Mouse (Mus musculus) cerebellum, postnatal 25 days (tissue): ENCODE results near the gene Gm32742.
A peak's percentile ranks its signal among the peaks of the same experiment; 100 is the strongest.
"Not testable (repeated sequence)": the region's sequence is repeated elsewhere in the genome, so short reads cannot be mapped to it uniquely, and the experiment has no call there.

Experiments used
- DNase-seq, 2 experiments: peaks; one replicate each; pipeline ENCODE4 v3.0.0; 2021; ENCODE audit warnings: mixed read lengths in 2 of 2

Gm32742 gene

DNA sequence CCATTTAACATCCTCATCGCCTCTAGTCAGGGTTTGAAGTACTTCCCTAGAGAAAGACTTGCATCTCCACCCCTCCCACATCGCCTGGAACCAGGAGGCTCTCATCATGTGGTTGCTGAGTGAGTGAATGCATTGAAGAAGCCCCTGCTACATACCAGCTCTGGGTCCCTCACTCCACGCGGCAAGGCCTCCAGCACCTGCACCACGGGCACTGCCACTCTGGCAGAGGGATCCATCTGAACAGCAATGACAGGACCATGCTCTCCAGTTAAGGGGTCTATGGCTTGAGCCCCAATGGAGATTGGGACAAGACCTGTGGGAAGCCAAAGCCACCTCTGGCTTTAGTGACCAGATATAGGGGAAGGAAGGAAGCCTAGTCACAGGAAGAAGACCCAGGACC is 18.0 kb downstream of the Gm32742 start:
- DNase-seq, result no peak

- DNase-seq, result peak in 1 of 2 experiments; percentile 34
Measured at GRCm38 (mm10) chr9:51146496-51146895, 18.8 kb downstream of the Gm32742 start.

- DNase-seq, result no peak
Measured at GRCm38 (mm10) chr9:51144218-51144617, 21.1 kb downstream of the Gm32742 start.

GRCm38 (mm10) chr9:51143437-51143836 is 21.9 kb downstream of the Gm32742 start:
- no peak for DNase-seq

DNA sequence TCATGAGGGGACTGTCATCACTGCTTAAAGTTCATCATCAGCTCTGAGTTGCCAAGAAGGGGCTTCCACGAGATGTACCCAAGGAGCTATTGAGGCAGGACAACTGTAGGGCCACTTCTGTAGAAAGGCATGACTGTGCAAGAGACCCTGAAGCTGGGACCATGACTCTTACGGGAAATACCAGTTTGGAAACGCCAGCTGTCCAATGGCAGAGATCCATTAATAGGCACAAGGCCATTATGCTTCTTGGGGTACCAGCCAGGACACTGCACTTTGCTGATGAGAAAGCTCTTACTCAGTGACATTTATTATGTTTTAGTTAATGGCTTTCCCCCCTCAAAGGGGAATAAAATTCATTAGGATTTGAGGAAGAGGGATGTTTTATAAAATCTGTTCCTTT is 24.6 kb downstream of the Gm32742 start:
- no peak for DNase-seq

DNA sequence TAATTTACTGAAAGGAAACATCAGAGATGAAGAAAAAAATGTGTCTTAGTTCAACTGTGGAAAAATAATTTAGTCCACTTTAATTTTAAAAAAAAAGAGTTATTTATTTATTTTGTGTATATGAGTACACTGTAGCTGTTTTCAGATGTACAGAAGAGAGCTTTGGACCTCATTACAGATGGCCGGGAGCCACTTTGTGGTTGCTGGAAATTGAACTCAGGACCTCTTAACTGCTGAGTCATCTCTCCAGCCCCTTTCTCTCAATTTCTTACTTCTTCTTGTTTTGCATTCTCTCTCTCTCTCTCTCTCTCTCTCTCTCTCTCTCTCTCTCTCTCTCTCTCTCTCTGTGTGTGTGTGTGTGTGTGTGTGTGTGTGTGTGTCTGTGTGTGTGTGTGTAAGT is 25.9 kb downstream of the Gm32742 start:
- DNase-seq, result not testable (repeated sequence)

GRCm38 (mm10) chr9:51138301-51138700 is 27.0 kb downstream of the Gm32742 start:
- no peak for DNase-seq

DNA sequence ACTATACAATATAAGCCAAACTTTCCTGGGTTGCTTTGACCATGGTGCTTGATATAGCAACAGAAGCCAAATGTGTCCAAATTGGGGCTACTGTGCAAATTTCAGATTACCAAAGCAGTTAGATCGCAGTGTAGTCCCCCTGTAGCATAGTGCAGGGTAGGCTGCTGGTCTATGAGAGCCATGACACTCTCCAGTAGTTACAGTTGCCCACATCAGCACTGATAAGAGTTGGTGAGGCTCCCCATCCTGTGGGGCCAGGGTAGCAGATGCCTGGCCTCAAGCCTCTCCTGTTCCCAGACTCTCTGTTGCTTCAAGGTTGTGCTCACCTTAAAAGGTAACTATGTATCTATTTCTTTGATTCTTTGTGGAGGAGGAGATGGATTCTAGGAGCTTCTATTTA is 27.5 kb downstream of the Gm32742 start:
- DNase-seq, result no peak

DNA sequence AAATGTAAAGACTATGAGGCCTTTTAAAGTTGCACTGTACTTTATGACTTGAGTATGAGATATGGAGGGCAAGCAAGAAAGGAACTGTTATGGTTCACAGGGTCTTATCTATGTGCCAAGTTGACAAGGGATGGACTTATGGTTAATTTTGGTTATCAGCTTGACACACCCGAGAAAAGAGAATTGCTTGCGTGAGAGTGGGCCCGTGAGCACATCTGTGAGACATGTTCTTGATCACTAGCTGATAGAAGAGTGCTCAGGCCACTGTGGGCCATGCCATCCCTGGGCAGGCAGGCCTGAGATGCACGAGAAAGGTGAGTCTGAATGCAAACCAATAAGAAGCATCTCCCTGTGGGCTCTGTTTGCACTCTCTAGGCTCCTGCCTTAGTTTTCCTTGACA is 27.9 kb downstream of the Gm32742 start:
- no peak for DNase-seq

DNA sequence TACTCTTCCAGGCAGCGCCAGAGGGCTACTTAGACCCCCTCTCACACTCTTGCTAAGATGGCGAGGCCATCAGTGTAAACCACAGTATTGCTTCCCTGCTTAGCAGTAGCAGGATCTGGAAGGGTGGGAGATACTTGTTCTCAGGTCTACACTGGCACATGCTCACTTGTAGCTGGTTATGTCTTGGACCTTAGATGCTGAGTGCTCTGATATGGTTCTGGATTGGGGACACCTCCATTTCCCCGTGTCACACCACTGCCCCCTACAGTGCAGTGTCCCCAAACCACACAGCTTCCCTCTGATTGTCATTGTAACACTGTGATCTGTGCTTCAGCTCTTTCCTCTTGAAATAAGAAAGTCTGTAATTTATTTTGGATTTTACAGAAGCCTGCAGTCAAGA is 28.3 kb downstream of the Gm32742 start:
- peak in 1 of 2 experiments; percentile 40 for DNase-seq

- no peak for DNase-seq
Measured at GRCm38 (mm10) chr9:51114767-51115166, 50.5 kb downstream of the Gm32742 start.

GRCm38 (mm10) chr9:51105751-51106150 is 59.6 kb downstream of the Gm32742 start:
- no peak for DNase-seq

DNA sequence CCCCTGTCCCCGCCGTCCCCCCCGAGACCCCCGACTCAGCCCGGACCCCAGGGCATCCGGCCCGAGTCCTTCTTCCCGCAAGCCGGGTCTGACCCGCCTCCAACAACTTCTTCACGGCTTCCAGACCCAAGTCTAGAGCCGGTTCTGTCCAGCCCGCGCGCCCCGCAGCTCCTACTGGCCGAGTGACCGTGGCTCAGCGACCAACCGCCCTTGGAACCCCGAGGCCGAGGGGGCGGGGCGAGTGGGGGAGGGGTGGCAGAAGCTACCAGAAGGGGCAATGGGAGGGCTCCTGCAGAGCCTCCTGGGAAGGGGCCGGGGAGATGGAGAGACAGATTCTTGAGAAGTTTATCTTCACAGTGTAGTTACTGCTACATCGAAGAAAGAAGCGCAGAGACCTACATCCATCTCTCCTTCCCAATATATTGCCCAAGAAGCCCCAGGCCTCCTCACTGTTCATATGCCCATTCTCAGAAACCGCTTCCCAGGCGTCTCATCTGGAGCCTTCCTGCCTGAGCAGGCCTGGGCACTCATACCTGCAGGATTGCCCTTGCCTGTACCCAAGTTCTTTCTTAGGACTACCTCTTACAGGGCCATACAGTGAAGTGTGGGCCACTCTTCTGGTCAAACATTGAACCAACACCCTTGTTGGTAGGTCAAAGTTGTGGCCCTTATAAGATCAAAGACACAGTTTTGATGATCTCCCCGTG is 61.4 kb downstream of the Gm32742 start:
- DNase-seq, result peak; percentile 40 to 68

- peak; percentile 59 to 72 for DNase-seq
Measured at GRCm38 (mm10) chr9:51102963-51103807, 62.1 kb downstream of the Gm32742 start.

- DNase-seq, result peak; percentile 52 to 70
Measured at GRCm38 (mm10) chr9:51101756-51102425, 63.4 kb downstream of the Gm32742 start, which contains the start of gene 4833427G06Rik. TSS of gene 4833427G06Rik (minus strand) at chr9:51102078.

GRCm38 (mm10) chr9:51096306-51096705 is 69.0 kb downstream of the Gm32742 start:
- DNase-seq, result no peak

GRCm38 (mm10) chr9:51093697-51094096 is 71.6 kb downstream of the Gm32742 start:
- DNase-seq, result no peak

- no peak for DNase-seq
Measured at GRCm38 (mm10) chr9:51081614-51082013, 83.7 kb downstream of the Gm32742 start.
